Mouse (Mus musculus) MEL (cell line): Measurements from ENCODE around the gene Efcab2.
A peak's percentile ranks its signal among the peaks of the same experiment; 100 is the strongest.

Source experiments
- CHD1 ChIP-seq: IDR thresholded peaks from 2 replicates; pipeline ENCODE4 v1.6.1; 2012; ENCODE audit warnings: low read depth, mild to moderate bottlenecking, inconsistent platforms, low read length, improper control_type of control experiment
- CHD2 ChIP-seq: IDR thresholded peaks from 2 replicates; pipeline ENCODE4 v1.6.1; 2011; ENCODE audit warnings: low read length, improper control_type of control experiment
- CTCF ChIP-seq, 3 experiments: IDR thresholded peaks in 2 of 3; conservative IDR thresholded peaks in 1 of 3; 2 replicates each; pipeline ENCODE4 v1.5.1; 2011 to 2012; ENCODE audit warnings: low read length in 3 of 3, low read depth in 2 of 3, mild to moderate bottlenecking in 2 of 3, improper control_type of control experiment in 1 of 3, inconsistent platforms in 1 of 3, mixed read lengths in 1 of 3, moderate library complexity in 1 of 3; ENCODE audit not compliant: control insufficient read depth in 1 of 3, insufficient read depth in 1 of 3, poor library complexity in 1 of 3, severe bottlenecking in 1 of 3
- HCFC1 ChIP-seq: IDR thresholded peaks from 2 replicates; pipeline ENCODE4 v1.6.1; 2012; ENCODE audit warnings: low read depth, mild to moderate bottlenecking, inconsistent platforms, low read length, improper control_type of control experiment, moderate library complexity
- JUND ChIP-seq: IDR thresholded peaks from 2 replicates; pipeline ENCODE4 v1.6.1; 2011; ENCODE audit warnings: low read depth, mild to moderate bottlenecking, improper control_type of control experiment, low read length
- NRF1 ChIP-seq: IDR thresholded peaks from 2 replicates; pipeline ENCODE4 v1.6.1; 2014; ENCODE audit warnings: low read depth, mild to moderate bottlenecking, inconsistent platforms, low read length, improper control_type of control experiment, moderate library complexity; ENCODE audit not compliant: poor library complexity, insufficient read depth, severe bottlenecking
- POLR2A ChIP-seq, 2 experiments: IDR thresholded peaks; 2 replicates each; pipeline ENCODE4 v1.6.1; 2011 to 2012; ENCODE audit warnings: low read length in 2 of 2, mild to moderate bottlenecking in 2 of 2, control low read depth in 1 of 2, improper control_type of control experiment in 1 of 2, low read depth in 1 of 2, moderate library complexity in 1 of 2; ENCODE audit not compliant: control insufficient read depth in 1 of 2, insufficient read depth in 1 of 2, poor library complexity in 1 of 2
- TAL1 ChIP-seq: IDR thresholded peaks from 2 replicates; pipeline ENCODE4 v1.6.1; 2012; ENCODE audit warnings: mild to moderate bottlenecking, inconsistent platforms, low read length, moderate library complexity, mixed read lengths
- ZKSCAN1 ChIP-seq: IDR thresholded peaks from 2 replicates; pipeline ENCODE4 v1.6.1; 2012; ENCODE audit warnings: low read depth, mild to moderate bottlenecking, inconsistent platforms, low read length, improper control_type of control experiment, moderate library complexity
- ZMIZ1 ChIP-seq: IDR thresholded peaks from 2 replicates; pipeline ENCODE4 v1.6.1; 2012; ENCODE audit warnings: low read depth, mild to moderate bottlenecking, inconsistent platforms, low read length, improper control_type of control experiment, moderate library complexity
- ZNF384 ChIP-seq: IDR thresholded peaks from 2 replicates; pipeline ENCODE4 v1.6.1; 2012; ENCODE audit warnings: low read depth, mild to moderate bottlenecking, inconsistent platforms, low read length, improper control_type of control experiment

DNA sequence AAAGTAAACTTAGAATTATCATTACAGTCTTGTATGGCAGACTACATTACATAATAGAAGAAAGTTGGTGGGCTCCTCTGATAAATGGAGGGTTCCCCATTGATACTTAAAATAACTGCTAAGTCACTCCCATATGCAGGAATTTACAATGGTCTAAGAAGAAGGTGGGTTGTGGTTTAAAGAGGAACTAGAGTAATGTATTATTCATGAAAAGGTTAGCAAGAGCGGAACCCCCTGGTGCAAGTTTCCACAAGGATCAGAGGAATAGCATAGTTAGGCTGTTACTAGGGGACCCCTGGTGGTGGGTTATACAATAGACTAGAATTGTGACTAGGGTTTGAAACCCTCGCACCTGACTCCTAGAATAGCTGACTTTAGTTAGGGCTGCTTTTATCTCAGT is 45.2 kb upstream of the Efcab2 start:
- peak in 2 of 3 experiments; percentile 5 to 20; a peak in 1 of 6 replicates for TF ChIP-seq CTCF (IDR thresholded peaks at IDR 0.05 in 2 of 3, conservative IDR thresholded peaks at IDR 0.05 in 1 of 3; ENCODE audit: control insufficient read depth in 1 of 3, insufficient read depth in 1 of 3, low read depth in 2 of 3, low read length in 3 of 3, poor library complexity in 1 of 3, severe bottlenecking in 1 of 3)
- no peak for TF ChIP-seq ZMIZ1
- TF ChIP-seq HCFC1: no peak
- TF ChIP-seq ZNF384: no peak
- no peak for TF ChIP-seq NRF1
- no peak for TF ChIP-seq CHD2
- TF ChIP-seq ZKSCAN1: no peak
- TF ChIP-seq POLR2A (IDR thresholded peaks at IDR 0.05; ENCODE audit: control insufficient read depth in 1 of 2, insufficient read depth in 1 of 2, low read depth in 1 of 2, low read length in 2 of 2, poor library complexity in 1 of 2): no peak
- no peak for TF ChIP-seq TAL1
- TF ChIP-seq JUND: no peak
- TF ChIP-seq CHD1: no peak
